Mouse (Mus musculus) gastrocnemius, adult 2 months (tissue): Measurements from ENCODE around the gene Wscd2. TPM values are rescaled to one million over a fixed set of nuclear protein-coding genes. Genes with fewer than 3 reads are reported as not detected.

Experiments used
- DNase-seq: peaks from one replicate; pipeline ENCODE4 v3.0.0; 2022
- H3K27ac ChIP-seq: fragments of 200-600 bp; 2 replicates; pipeline ENCODE4 v1.8.1; 2022; ENCODE audit warnings: mild to moderate bottlenecking
- H3K4me3 ChIP-seq: fragments of 200-600 bp; 2 replicates; pipeline ENCODE4 v1.8.1; 2022; ENCODE audit warnings: mild to moderate bottlenecking, moderate library complexity
- CTCF ChIP-seq: fragments of 200-600 bp; IDR thresholded peaks from 2 replicates; pipeline ENCODE4 v1.8.1; 2022; ENCODE audit warnings: antibody characterized with exemption, mild to moderate bottlenecking, moderate library complexity
- intact Hi-C: fragments of 180-260 bp; cut with DNase I; formaldehyde crosslinking; loops from one replicate; pipeline ENCODE4 v1.15.1; 2025
- total RNA-seq, 2 experiments: library from RNA; stranded (reverse); gene quantifications; 2 replicates each; pipeline ENCODE4 v1.2.3; 2021

Gene Wscd2
- total RNA-seq, 2 experiments from 2014 or later, result 0.08 to 0.36 TPM

- DNase-seq, result no peak
- H3K4me3 ChIP-seq, result no peak overlapping the region
- H3K27ac ChIP-seq, result no peak overlapping the region
- TF ChIP-seq CTCF, result no peak
- intact Hi-C loops, result no loop called here
Measured at GRCm38 (mm10) chr5:113467072-113467471, 23.1 kb upstream of the Wscd2 start.

- Histone ChIP-seq H3K4me3 (no peak overlapping the region), H3K27ac (no peak overlapping the region)
- intact Hi-C loops, result no loop called here
- no peak for DNase-seq
- no peak for TF ChIP-seq CTCF
Measured at GRCm38 (mm10) chr5:113467765-113468164, 22.4 kb upstream of the Wscd2 start.

- no peak for DNase-seq
- intact Hi-C loops, result no loop called here
- no peak for TF ChIP-seq CTCF
- Histone ChIP-seq H3K4me3 (no peak overlapping the region), H3K27ac (no peak overlapping the region)
Measured at GRCm38 (mm10) chr5:113468625-113469024, 21.5 kb upstream of the Wscd2 start.

- intact Hi-C loops, result no loop called here
- no peak for DNase-seq
- Histone ChIP-seq H3K4me3 (no peak overlapping the region), H3K27ac (no peak overlapping the region)
- TF ChIP-seq CTCF, result no peak
Measured at GRCm38 (mm10) chr5:113469231-113469630, 20.9 kb upstream of the Wscd2 start.

- no peak overlapping the region for H3K27ac ChIP-seq
- no peak for TF ChIP-seq CTCF
- no peak for DNase-seq
- intact Hi-C loops, result loop anchor here (2.0 kb wide), 1 partner anchor 103 kb away; no protein-coding TSS in a partner anchor
- no peak overlapping the region for H3K4me3 ChIP-seq
Measured at GRCm38 (mm10) chr5:113469826-113470225, 20.3 kb upstream of the Wscd2 start.

- peak; percentile 81 for TF ChIP-seq CTCF
Measured at GRCm38 (mm10) chr5:113471417-113471816, 18.7 kb upstream of the Wscd2 start.

GRCm38 (mm10) chr5:113472339-113472738 is 17.8 kb upstream of the Wscd2 start:
- intact Hi-C loops, result no loop called here
- no peak overlapping the region for H3K4me3 ChIP-seq

More at GRCm38 (mm10) chr5:113471417-113471816, 18.7 kb upstream of the Wscd2 start:
- peak; percentile 82 for DNase-seq
- Histone ChIP-seq H3K27ac (no peak overlapping the region), H3K4me3 (no peak overlapping the region)
- intact Hi-C loops, result loop anchor here (1.0 to 2.0 kb wide), 2 partner anchors 105 to 253 kb away; partner anchors contain the start of gene 1700069L16Rik

GRCm38 (mm10) chr5:113476816-113477215 is 13.3 kb upstream of the Wscd2 start:
- H3K27ac ChIP-seq, result no peak overlapping the region
- TF ChIP-seq CTCF, result no peak
- H3K4me3 ChIP-seq, result no peak overlapping the region
- intact Hi-C loops, result no loop called here
- DNase-seq, result no peak

More at GRCm38 (mm10) chr5:113472339-113472738, 17.8 kb upstream of the Wscd2 start:
- H3K27ac ChIP-seq, result no peak overlapping the region
- no peak for TF ChIP-seq CTCF
- no peak for DNase-seq

GRCm38 (mm10) chr5:113479075-113479474 is 11.1 kb upstream of the Wscd2 start:
- Histone ChIP-seq H3K27ac (no peak overlapping the region), H3K4me3 (no peak overlapping the region)
- no peak for TF ChIP-seq CTCF
- DNase-seq, result no peak
- intact Hi-C loops, result no loop called here

- H3K27ac ChIP-seq, result no peak overlapping the region
- intact Hi-C loops, result no loop called here
- no peak for TF ChIP-seq CTCF
- DNase-seq, result no peak
- no peak overlapping the region for H3K4me3 ChIP-seq
Measured at GRCm38 (mm10) chr5:113480451-113480850, 9.7 kb upstream of the Wscd2 start.

GRCm38 (mm10) chr5:113485584-113486162 is 4.5 kb upstream of the Wscd2 start:
- intact Hi-C loops, result no loop called here
- Histone ChIP-seq H3K27ac (no peak overlapping the region), H3K4me3 (no peak overlapping the region)
- TF ChIP-seq CTCF, result no peak
- DNase-seq, result no peak

- intact Hi-C loops, result no loop called here
- no peak for TF ChIP-seq CTCF
- no peak for DNase-seq
Measured at GRCm38 (mm10) chr5:113487879-113488278, 2.3 kb upstream of the Wscd2 start.

GRCm38 (mm10) chr5:113489617-113490016 is 516 bp upstream of the Wscd2 start:
- Histone ChIP-seq H3K4me3 (no peak overlapping the region), H3K27ac (no peak overlapping the region)
- intact Hi-C loops, result no loop called here
- no peak for DNase-seq
- no peak for TF ChIP-seq CTCF

More at GRCm38 (mm10) chr5:113487879-113488278, 2.3 kb upstream of the Wscd2 start:
- Histone ChIP-seq H3K4me3 (no peak overlapping the region), H3K27ac (no peak overlapping the region)

GRCm38 (mm10) chr5:113490467-113491260 is 531 bp downstream of the Wscd2 start:
- TF ChIP-seq CTCF, result no peak
- intact Hi-C loops, result no loop called here
- Histone ChIP-seq H3K4me3 (peak overlapping the region; percentile 64), H3K27ac (peak overlapping the region; percentile 40; the same call in 1 of the 2 replicates)
- DNase-seq, result peak; percentile 52
